Mouse (Mus musculus): Measurements from ENCODE around the gene Vmn2r22. TPM values are rescaled to one million over a fixed set of nuclear protein-coding genes. Genes with fewer than 3 reads are reported as not detected.
"Not testable (repeated sequence)": the region's sequence is repeated elsewhere in the genome, so short reads cannot be mapped to it uniquely, and the experiment has no call there.

Vmn2r22 gene
- polyA plus RNA-seq (2012; rRNA removed) (not detected in 2 replicates), polyA plus RNA-seq (2014; fragmentation: Nextera tagmentation; extraction: Ambion mirVana) (not detected in 2 replicates)

DNA sequence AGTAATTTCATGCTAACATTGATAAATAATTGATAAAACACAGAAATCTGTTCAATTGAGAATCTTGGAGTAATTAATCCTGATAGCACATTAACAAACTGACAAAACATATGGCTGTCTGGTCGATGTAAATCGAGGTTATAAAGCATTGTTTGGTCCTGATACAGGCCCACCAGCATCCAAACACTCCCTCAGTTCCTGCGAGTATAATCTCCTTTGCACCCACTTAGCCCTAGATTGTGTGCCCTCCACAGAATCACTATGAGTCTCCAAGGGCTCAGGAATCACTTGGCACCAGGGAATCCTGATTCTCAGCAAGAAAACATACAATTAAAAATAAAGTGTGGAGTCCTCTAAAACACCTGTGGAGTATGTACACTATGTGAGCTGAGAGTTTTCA, at the start of gene Vmn2r22:
Gene Vmn2r22 (minus strand): TSS at position 101 of the 400 bp plus-strand sequence.
- not testable (repeated sequence) for H3K27me3 ChIP-seq (ENCODE audit: control insufficient read depth, insufficient read depth, low read length); H3K4me2 ChIP-seq (replicated peaks; ENCODE audit: low read depth, low read length, severe bottlenecking); ATAC-seq (ENCODE audit: low FRiP score, low read depth); H3K36me3 ChIP-seq (ENCODE audit: control insufficient read depth, insufficient read depth, low read length); DNase-seq (ENCODE audit: low spot score); H3K9me3 ChIP-seq (ENCODE audit: control insufficient read depth, low read length); H3K27ac ChIP-seq (replicated peaks; ENCODE audit: low read depth, low read length); H3K4me1 ChIP-seq (ENCODE audit: control insufficient read depth, insufficient read depth, low read length); H3K4me3 ChIP-seq (replicated peaks; ENCODE audit: low read length); H3K9ac ChIP-seq (ENCODE audit: low read depth, low read length, severe bottlenecking)
- WGBS: 65% methylated on average over 3 of the region's 3 CpGs

DNA sequence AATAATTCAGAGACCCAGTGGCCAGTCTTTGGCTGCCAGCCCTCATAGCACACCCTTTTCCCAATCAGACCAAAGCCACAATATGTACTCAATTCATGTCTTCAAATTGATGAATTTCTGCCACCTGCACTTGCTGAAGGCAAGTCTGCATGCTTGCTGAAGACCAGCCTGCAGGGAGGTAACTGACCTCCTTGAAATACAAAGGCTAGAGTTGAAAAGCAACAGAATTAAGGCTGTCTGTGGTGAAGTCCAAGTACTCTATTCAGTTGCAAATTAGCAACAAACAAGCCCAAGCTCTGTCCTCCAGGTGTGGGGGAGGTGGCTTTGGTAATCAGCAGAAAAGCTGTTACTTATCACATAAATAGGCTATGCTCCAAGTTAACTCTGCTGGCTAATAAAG, 46.7 kb upstream of the Vmn2r22 start:
- ATAC-seq (ENCODE audit: low FRiP score, low read depth) (no peak), DNase-seq (ENCODE audit: low spot score) (no peak)
- no peaks in the 10 kb centered on the region for H3K9me3 ChIP-seq (ENCODE audit: control insufficient read depth, low read length)
- no peaks in the 10 kb centered on the region for H3K36me3 ChIP-seq (ENCODE audit: control insufficient read depth, insufficient read depth, low read length)
- no peak overlapping the region for H3K4me2 ChIP-seq (replicated peaks; ENCODE audit: low read depth, low read length, severe bottlenecking)
- no peak overlapping the region for H3K9ac ChIP-seq (ENCODE audit: low read depth, low read length, severe bottlenecking)
- no peaks in the 10 kb centered on the region for H3K27me3 ChIP-seq (ENCODE audit: control insufficient read depth, insufficient read depth, low read length)
- no peak for TF ChIP-seq POLR2A (IDR thresholded peaks at IDR 0.05; ENCODE audit: borderline replicate concordance, extremely low read depth, insufficient read depth, insufficient read length)
- H3K27ac ChIP-seq (replicated peaks; ENCODE audit: low read depth, low read length): no peak overlapping the region
- H3K4me1 ChIP-seq (ENCODE audit: control insufficient read depth, insufficient read depth, low read length): no peaks in the 10 kb centered on the region
- H3K4me3 ChIP-seq (replicated peaks; ENCODE audit: low read length): no peak overlapping the region

DNA sequence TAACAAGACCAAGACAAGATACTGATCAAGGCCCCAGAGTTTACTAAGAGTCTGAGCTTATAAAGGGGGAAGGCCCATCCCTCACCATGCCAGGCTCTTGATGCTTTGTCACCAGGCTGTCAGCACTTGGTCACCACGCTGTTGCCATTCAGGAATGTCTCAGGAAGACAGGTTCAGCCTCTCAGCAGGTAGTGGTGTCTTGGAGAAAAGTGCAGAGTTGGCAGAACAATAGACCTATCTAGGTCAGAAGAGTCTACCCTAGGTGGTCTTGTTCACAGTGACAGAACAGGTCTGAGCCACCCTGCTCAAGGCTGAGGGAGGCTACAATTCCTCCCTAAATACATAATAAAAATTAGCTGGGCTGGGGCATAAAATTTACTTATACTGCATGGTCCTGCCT, 46.1 kb upstream of the Vmn2r22 start:
- not testable (repeated sequence) for H3K9me3 ChIP-seq (ENCODE audit: control insufficient read depth, low read length)
- WGBS: 56% methylated on average over 1 of the region's 1 CpGs

DNA sequence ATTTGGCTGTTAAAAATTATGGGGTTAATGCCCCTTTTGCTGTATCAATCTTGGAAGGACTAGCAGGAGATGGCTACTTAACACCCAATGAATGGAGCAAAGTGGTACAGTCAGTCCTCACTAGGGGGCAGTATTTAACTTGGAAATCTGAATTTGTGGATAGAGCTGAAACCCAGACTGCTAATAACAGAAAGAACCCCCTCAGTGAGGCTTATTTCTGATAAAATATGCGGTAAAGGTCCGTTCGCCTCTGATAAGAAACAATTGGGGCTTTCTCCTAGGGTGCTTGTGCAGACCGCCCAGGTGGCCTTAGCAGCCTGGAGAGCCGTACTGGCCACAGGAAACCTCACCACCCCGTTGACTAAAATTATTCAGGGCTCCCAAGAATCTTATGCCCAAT, 6.5 kb upstream of the Vmn2r22 start:
- H3K4me1 ChIP-seq (ENCODE audit: control insufficient read depth, insufficient read depth, low read length): no peaks in the 10 kb centered on the region
- H3K27me3 ChIP-seq (ENCODE audit: control insufficient read depth, insufficient read depth, low read length): no peaks in the 10 kb centered on the region
- H3K36me3 ChIP-seq (ENCODE audit: control insufficient read depth, insufficient read depth, low read length): no peaks in the 10 kb centered on the region
- H3K9me3 ChIP-seq (ENCODE audit: control insufficient read depth, low read length): no peaks in the 10 kb centered on the region
- WGBS: 67% methylated on average over 6 of the region's 6 CpGs
- H3K27ac ChIP-seq (replicated peaks; ENCODE audit: low read depth, low read length): no peak overlapping the region
- TF ChIP-seq POLR2A (IDR thresholded peaks at IDR 0.05; ENCODE audit: borderline replicate concordance, extremely low read depth, insufficient read depth, insufficient read length): no peak
- DNase-seq (ENCODE audit: low spot score) (no peak), ATAC-seq (ENCODE audit: low FRiP score, low read depth) (no peak)
- no peak overlapping the region for H3K9ac ChIP-seq (ENCODE audit: low read depth, low read length, severe bottlenecking)
- H3K4me3 ChIP-seq (replicated peaks; ENCODE audit: low read length): no peak overlapping the region
- H3K4me2 ChIP-seq (replicated peaks; ENCODE audit: low read depth, low read length, severe bottlenecking): no peak overlapping the region

More for the DNA sequence above, 46.1 kb upstream of the Vmn2r22 start:
- not testable (repeated sequence) for H3K4me1 ChIP-seq (ENCODE audit: control insufficient read depth, insufficient read depth, low read length); H3K27ac ChIP-seq (replicated peaks; ENCODE audit: low read depth, low read length); H3K9ac ChIP-seq (ENCODE audit: low read depth, low read length, severe bottlenecking); H3K36me3 ChIP-seq (ENCODE audit: control insufficient read depth, insufficient read depth, low read length); ATAC-seq (ENCODE audit: low FRiP score, low read depth); DNase-seq (ENCODE audit: low spot score); H3K4me2 ChIP-seq (replicated peaks; ENCODE audit: low read depth, low read length, severe bottlenecking); H3K27me3 ChIP-seq (ENCODE audit: control insufficient read depth, insufficient read depth, low read length); H3K4me3 ChIP-seq (replicated peaks; ENCODE audit: low read length)

DNA sequence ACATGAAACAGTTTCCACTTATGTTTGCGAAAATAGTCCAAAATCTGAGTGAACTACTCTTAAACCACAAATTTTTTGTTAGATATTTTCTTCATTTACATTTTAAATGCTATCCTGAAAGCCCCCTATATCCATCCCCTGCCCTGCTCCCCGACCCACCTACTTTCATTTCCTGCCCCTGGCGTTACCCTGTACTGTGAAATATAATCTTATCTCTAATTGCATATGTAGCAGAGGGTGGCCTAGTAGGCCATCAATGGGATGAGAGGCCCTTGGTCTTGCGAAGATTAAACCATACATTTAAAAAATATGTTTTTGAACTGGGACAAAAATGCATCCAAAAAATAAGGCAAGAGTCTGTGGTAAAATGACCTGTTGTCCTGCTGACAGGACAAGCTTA, 11.1 kb downstream of the Vmn2r22 start:
- WGBS: 75% methylated on average over 4 of the region's 4 CpGs
- H3K9ac ChIP-seq (ENCODE audit: low read depth, low read length, severe bottlenecking); H3K27me3 ChIP-seq (ENCODE audit: control insufficient read depth, insufficient read depth, low read length); H3K9me3 ChIP-seq (ENCODE audit: control insufficient read depth, low read length); H3K27ac ChIP-seq (replicated peaks; ENCODE audit: low read depth, low read length); ATAC-seq (ENCODE audit: low FRiP score, low read depth); H3K4me1 ChIP-seq (ENCODE audit: control insufficient read depth, insufficient read depth, low read length); H3K36me3 ChIP-seq (ENCODE audit: control insufficient read depth, insufficient read depth, low read length); H3K4me3 ChIP-seq (replicated peaks; ENCODE audit: low read length); DNase-seq (ENCODE audit: low spot score); H3K4me2 ChIP-seq (replicated peaks; ENCODE audit: low read depth, low read length, severe bottlenecking): not testable (repeated sequence)

DNA sequence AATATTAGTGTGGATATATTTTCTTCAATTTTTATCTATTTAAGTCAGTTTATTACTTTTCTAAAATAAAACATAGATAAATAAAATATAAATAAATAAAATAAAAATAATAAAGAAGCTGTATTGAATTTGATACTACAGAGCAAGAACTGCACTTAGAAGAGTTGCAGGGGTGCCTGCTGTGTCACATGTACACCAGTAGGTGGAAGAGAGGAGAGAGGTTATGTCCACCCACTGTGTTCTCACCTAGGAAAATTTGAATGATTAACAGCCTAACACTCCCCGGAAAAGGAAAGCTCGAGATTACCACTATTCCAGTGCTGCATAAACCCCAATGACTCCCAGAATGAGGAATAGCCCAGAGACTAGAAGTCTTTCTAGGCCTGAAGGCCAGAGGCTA, 26.7 kb downstream of the Vmn2r22 start:
- not testable (repeated sequence) for ATAC-seq (ENCODE audit: low FRiP score, low read depth); H3K9me3 ChIP-seq (ENCODE audit: control insufficient read depth, low read length); H3K27me3 ChIP-seq (ENCODE audit: control insufficient read depth, insufficient read depth, low read length); H3K4me2 ChIP-seq (replicated peaks; ENCODE audit: low read depth, low read length, severe bottlenecking); DNase-seq (ENCODE audit: low spot score); H3K9ac ChIP-seq (ENCODE audit: low read depth, low read length, severe bottlenecking); H3K36me3 ChIP-seq (ENCODE audit: control insufficient read depth, insufficient read depth, low read length); H3K4me3 ChIP-seq (replicated peaks; ENCODE audit: low read length); H3K27ac ChIP-seq (replicated peaks; ENCODE audit: low read depth, low read length); H3K4me1 ChIP-seq (ENCODE audit: control insufficient read depth, insufficient read depth, low read length)
- WGBS: no CpG with 5 or more reads among the region's 2 CpGs

DNA sequence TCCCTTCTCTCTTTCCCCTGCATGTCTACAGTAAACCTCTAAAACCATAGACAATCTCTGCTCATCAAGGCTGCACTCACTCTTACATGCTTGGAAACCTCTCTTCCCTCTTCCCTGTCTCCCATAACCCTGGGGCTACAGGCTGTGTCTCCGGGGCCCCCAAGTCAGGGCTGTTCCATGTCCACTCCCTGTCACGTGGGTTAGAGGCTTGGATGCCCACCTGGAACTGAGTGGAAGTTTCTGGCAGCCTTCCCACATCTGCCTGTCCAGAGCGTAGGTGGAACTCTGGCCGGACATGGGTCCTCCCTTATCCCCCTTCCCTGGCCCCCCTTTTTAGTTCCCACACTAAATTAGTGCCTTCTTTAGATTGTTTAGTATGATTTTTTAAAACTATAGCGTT, 62.2 kb downstream of the Vmn2r22 start:
- H3K36me3 ChIP-seq (ENCODE audit: control insufficient read depth, insufficient read depth, low read length); H3K4me2 ChIP-seq (replicated peaks; ENCODE audit: low read depth, low read length, severe bottlenecking); H3K9ac ChIP-seq (ENCODE audit: low read depth, low read length, severe bottlenecking); DNase-seq (ENCODE audit: low spot score); ATAC-seq (ENCODE audit: low FRiP score, low read depth); H3K9me3 ChIP-seq (ENCODE audit: control insufficient read depth, low read length); H3K4me1 ChIP-seq (ENCODE audit: control insufficient read depth, insufficient read depth, low read length); H3K27me3 ChIP-seq (ENCODE audit: control insufficient read depth, insufficient read depth, low read length); H3K27ac ChIP-seq (replicated peaks; ENCODE audit: low read depth, low read length); H3K4me3 ChIP-seq (replicated peaks; ENCODE audit: low read length): not testable (repeated sequence)
- no CpG with 5 or more reads among the region's 5 CpGs for WGBS

DNA sequence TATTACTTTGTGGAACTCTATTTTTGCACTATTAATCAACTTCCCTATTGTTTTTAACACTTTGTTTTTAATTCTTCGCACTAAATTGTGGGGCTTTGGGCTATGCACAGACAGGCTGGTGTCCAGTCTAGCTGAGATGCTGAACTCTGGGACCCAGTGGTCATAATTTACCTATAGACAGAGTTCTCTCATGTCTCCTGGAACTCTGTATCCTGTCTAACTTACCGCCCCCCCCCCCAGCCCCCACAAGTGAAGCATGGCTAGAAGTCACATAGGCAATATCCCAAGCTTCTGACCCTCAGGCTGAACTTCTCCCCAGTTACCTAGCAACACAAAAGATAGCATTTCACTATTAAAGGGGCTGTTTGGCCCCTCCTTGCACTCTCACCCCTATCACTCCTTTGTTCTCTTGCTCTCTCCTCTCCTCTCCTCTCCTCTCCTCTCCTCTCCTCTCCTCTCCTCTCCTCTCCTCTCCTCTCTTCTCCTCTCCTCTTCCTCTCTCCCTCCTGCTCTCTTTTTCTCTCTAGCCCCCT, 62.7 kb downstream of the Vmn2r22 start:
- H3K9ac ChIP-seq (ENCODE audit: low read depth, low read length, severe bottlenecking); H3K36me3 ChIP-seq (ENCODE audit: control insufficient read depth, insufficient read depth, low read length); H3K4me2 ChIP-seq (replicated peaks; ENCODE audit: low read depth, low read length, severe bottlenecking); H3K4me3 ChIP-seq (replicated peaks; ENCODE audit: low read length); ATAC-seq (ENCODE audit: low FRiP score, low read depth); H3K27ac ChIP-seq (replicated peaks; ENCODE audit: low read depth, low read length); H3K9me3 ChIP-seq (ENCODE audit: control insufficient read depth, low read length); H3K4me1 ChIP-seq (ENCODE audit: control insufficient read depth, insufficient read depth, low read length); H3K27me3 ChIP-seq (ENCODE audit: control insufficient read depth, insufficient read depth, low read length); DNase-seq (ENCODE audit: low spot score): not testable (repeated sequence)
- no CpG with 5 or more reads among the region's 2 CpGs for WGBS

Measured in limb, embryonic 14.5 days (tissue).